In genomic region chr4:63362150-63362549, GRCm38 (mm10) we compare ENCODE assay signal across 21 mouse cellular contexts. TPM values are rescaled to one million over a fixed set of nuclear protein-coding genes. Genes with fewer than 3 reads are reported as not detected.
DNase-seq lines count a peak whose midpoint lies in the region; ATAC-seq lines count a peak whose summit lies in the region.
"Had no signal": no experiment of that assay in that cellular context is flagged by ENCODE, and none has a peak within 500 bp of the region (broad histone marks: within the 10 kb centered on the region; RNA-seq: fewer than 3 reads in every experiment).

Gene Orm2, plus strand, starts transcription at chr4:63362449.

- peak; percentile 25 for DNase-seq in gastrocnemius, adult 18-20 months (ENCODE audit: low spot score)
- DNase-seq in gastrocnemius, postnatal 36 days: no peak
- DNase-seq in 3134 (ENCODE audit: extremely low read depth, insufficient read length, low spot score): peak; percentile 62
- peak; percentile 33 for DNase-seq in adrenal gland, postnatal 25 days
- DNase-seq in lung, postnatal 10 days: peak; percentile 51
- no peak for DNase-seq in thymus, adult 18-20 months
- DNase-seq: cerebellum, postnatal 36 days; kidney, postnatal 10 days; left cerebral cortex, postnatal 4 days; right cerebral cortex, adult 18-20 months; thymus, adult 2 months had no signal

- no peaks in the 10 kb centered on the region for H3K9me3 ChIP-seq in forebrain, embryonic 16.5 days (ENCODE audit: control insufficient read depth, low read length)
- no peaks in the 10 kb centered on the region for H3K9me3 ChIP-seq in forebrain, embryonic 12.5 days
- H3K9me3 ChIP-seq: embryonic facial prominence, embryonic 13.5 days; forebrain, embryonic 15.5 days; heart, embryonic 13.5 days; midbrain, embryonic 12.5 days; neural tube, embryonic 13.5 days had no signal

- no peak within 1 kb of the TSS for H3K27ac ChIP-seq in forebrain, embryonic 16.5 days (ENCODE audit: low read length)
- H3K27ac ChIP-seq in forebrain, embryonic 12.5 days: no peak within 1 kb of the TSS
- H3K27ac ChIP-seq: embryonic facial prominence, embryonic 13.5 days; forebrain, embryonic 15.5 days; heart, embryonic 13.5 days; midbrain, embryonic 12.5 days; neural tube, embryonic 13.5 days had no signal

- intact Hi-C loops in gastrocnemius, postnatal 36 days (cut with DNase I): no loop called here

- 82% methylated on average over 5 of the region's 5 CpGs for WGBS in forebrain, embryonic 16.5 days
- WGBS in forebrain, embryonic 12.5 days: 93% methylated on average over 5 of the region's 5 CpGs

- H3K4me3 ChIP-seq in forebrain, embryonic 16.5 days (replicated peaks; ENCODE audit: low read length): no peak within 1 kb of the TSS
- no peak within 1 kb of the TSS for H3K4me3 ChIP-seq in forebrain, embryonic 12.5 days (replicated peaks)
- H3K4me3 ChIP-seq: embryonic facial prominence, embryonic 13.5 days; forebrain, embryonic 15.5 days; heart, embryonic 13.5 days; midbrain, embryonic 12.5 days; neural tube, embryonic 13.5 days had no signal

- no peaks in the 10 kb centered on the region for H3K27me3 ChIP-seq in forebrain, embryonic 16.5 days (replicated peaks; ENCODE audit: control insufficient read depth, insufficient read depth, low read length)
- no peaks in the 10 kb centered on the region for H3K27me3 ChIP-seq in forebrain, embryonic 12.5 days
- H3K27me3 ChIP-seq: embryonic facial prominence, embryonic 13.5 days; forebrain, embryonic 15.5 days; heart, embryonic 13.5 days; midbrain, embryonic 12.5 days; neural tube, embryonic 13.5 days had no signal

- H3K4me2 ChIP-seq in forebrain, embryonic 16.5 days (ENCODE audit: low read length): no peak within 1 kb of the TSS
- no peak within 1 kb of the TSS for H3K4me2 ChIP-seq in forebrain, embryonic 12.5 days
- H3K4me2 ChIP-seq: embryonic facial prominence, embryonic 13.5 days; forebrain, embryonic 15.5 days; heart, embryonic 13.5 days; midbrain, embryonic 12.5 days; neural tube, embryonic 13.5 days had no signal

- 0 out of 2 replicates have a peak, but pooled peaks cover under 1% of the 10 kb centered on the region for H3K36me3 ChIP-seq in forebrain, embryonic 16.5 days (ENCODE audit: control insufficient read depth, insufficient read depth)
- peaks cover 2% of the 10 kb centered on the region for H3K36me3 ChIP-seq in forebrain, embryonic 12.5 days (replicated peaks)

- no peak for ATAC-seq in forebrain, embryonic 16.5 days
- no peak for ATAC-seq in forebrain, embryonic 12.5 days (ENCODE audit: low FRiP score)
- ATAC-seq: forebrain, embryonic 15.5 days had no signal

- H3K4me1 ChIP-seq in forebrain, embryonic 16.5 days (replicated peaks; ENCODE audit: control insufficient read depth, insufficient read depth, low read length): no peaks in the 10 kb centered on the region
- no peaks in the 10 kb centered on the region for H3K4me1 ChIP-seq in forebrain, embryonic 12.5 days
- H3K4me1 ChIP-seq: embryonic facial prominence, embryonic 13.5 days; forebrain, embryonic 15.5 days; heart, embryonic 13.5 days; midbrain, embryonic 12.5 days had no signal

- H3K9ac ChIP-seq in forebrain, embryonic 16.5 days (replicated peaks; ENCODE audit: low read depth, low read length): no peak within 1 kb of the TSS
- no peak within 1 kb of the TSS for H3K9ac ChIP-seq in forebrain, embryonic 12.5 days
- H3K9ac ChIP-seq: embryonic facial prominence, embryonic 13.5 days; forebrain, embryonic 15.5 days; heart, embryonic 13.5 days; midbrain, embryonic 12.5 days; neural tube, embryonic 13.5 days had no signal

RNA-seq across cellular contexts. Expression of gene Orm2, which starts in this region (rescaled TPM):
- total RNA-seq in gastrocnemius, adult 18-20 months (2021): under 1 TPM in 1 of 2 experiments, not detected in 1; 0.47 TPM
- under 1 TPM in 1 of 2 experiments, not detected in 1; 0.36 TPM for total RNA-seq in gastrocnemius, postnatal 36 days (2021)
- total RNA-seq in adrenal gland, postnatal 25 days (2021): 3.3 and 6.7 TPM in 2 replicates
- not detected in 2 replicates for polyA plus RNA-seq in forebrain, embryonic 16.5 days (2015; fragmentation: Nextera tagmentation; extraction: Ambion mirVana)
- polyA plus RNA-seq in forebrain, embryonic 12.5 days (2016; fragmentation: Nextera tagmentation; extraction: Ambion mirVana): not detected in 2 replicates
- total RNA-seq: ES-E14; layer of hippocampus, postnatal 10 days; left cerebral cortex, postnatal 4 days had no signal
- polyA plus RNA-seq: embryonic facial prominence, embryonic 13.5 days; forebrain, embryonic 15.5 days; heart, embryonic 13.5 days; liver, embryonic 16.5 days; midbrain, embryonic 12.5 days; neural tube, embryonic 13.5 days had no signal

Comparison
In these comparisons a context has a peak if more than half of its experiments do, and no peak if none do; other contexts are left out.
1. Peak in DNase-seq in gastrocnemius, adult 18-20 months; RNA of the gene not detected or under 1 TPM.
2. DNase-seq: peak in 3134 (single experiment), adrenal gland, postnatal 25 days (single experiment) and lung, postnatal 10 days (single experiment); none in gastrocnemius, postnatal 36 days (0 of 2) and thymus, adult 18-20 months (0 of 2).